Mouse (Mus musculus) heart, embryonic 10.5 days (tissue): ENCODE data around the gene Tcp11l1. TPM values are rescaled to one million over a fixed set of nuclear protein-coding genes. Genes with fewer than 3 reads are reported as not detected.

Experiments used
- DNase-seq: peaks from one replicate; pipeline ENCODE4 v3.0.0-alpha.2; 2017; ENCODE audit warnings: low spot score
- H3K27ac ChIP-seq: fragments of 300-500 bp; sonication (generic); 2 replicates; pipeline ENCODE4 v1.5.1; 2016; ENCODE audit warnings: mild to moderate bottlenecking
- H3K27me3 ChIP-seq: fragments of 300-500 bp; sonication (generic); 2 replicates; pipeline ENCODE4 v1.6.1; 2016; ENCODE audit warnings: mild to moderate bottlenecking; ENCODE audit not compliant: poor library complexity, insufficient read depth, severe bottlenecking
- H3K36me3 ChIP-seq: fragments of 300-500 bp; sonication (generic); 2 replicates; pipeline ENCODE4 v1.6.1; 2016; ENCODE audit warnings: mild to moderate bottlenecking, moderate library complexity
- H3K4me1 ChIP-seq: fragments of 300-500 bp; sonication (generic); 2 replicates; pipeline ENCODE4 v1.6.1; 2016; ENCODE audit warnings: mild to moderate bottlenecking
- H3K4me3 ChIP-seq: fragments of 300-500 bp; sonication (generic); 2 replicates; pipeline ENCODE4 v1.5.1; 2016; ENCODE audit warnings: mild to moderate bottlenecking, moderate library complexity
- H3K9me3 ChIP-seq: fragments of 300-500 bp; sonication (generic); 2 replicates; pipeline ENCODE4 v1.6.1; 2016; ENCODE audit warnings: mild to moderate bottlenecking, moderate library complexity
- WGBS: fragments of 180-500 bp; shearing (Covaris S2); methylation state at CpG from one replicate; pipeline ENCODE4 v1.1.7; 2016; 5-methylcytosine and 5-hydroxymethylcytosine counted together
- polyA plus RNA-seq: library from polyadenylated mRNA; unstranded; fragments of >200 nt; fragmentation: Nextera tagmentation; extraction: Ambion mirVana; gene quantifications from 2 replicates; pipeline ENCODE4 v1.2.1, GENCODE M21; 2016

The Tcp11l1 gene
- polyA plus RNA-seq, 1 experiment from 2014 or later, result 36.4 TPM

GRCm38 (mm10) chr2:104699659-104700058, 12.3 kb downstream of the Tcp11l1 start:
- H3K27ac ChIP-seq, result no peak overlapping the region
- no peaks in the 10 kb centered on the region for H3K9me3 ChIP-seq
- DNase-seq, result peak; percentile 38
- no peaks in the 10 kb centered on the region for H3K4me1 ChIP-seq
- H3K4me3 ChIP-seq, result no peak overlapping the region
- 82% methylated on average over 11 of the region's 11 CpGs for WGBS
- 0 out of 2 replicates have a peak, but pooled peaks cover 4% of the 10 kb centered on the region for H3K36me3 ChIP-seq
- H3K27me3 ChIP-seq, result no peaks in the 10 kb centered on the region

GRCm38 (mm10) chr2:104692551-104692950, 19.4 kb downstream of the Tcp11l1 start:
- Histone ChIP-seq H3K9me3 (no peaks in the 10 kb centered on the region), H3K4me1 (peaks cover 7% of the 10 kb centered on the region; the same call in 1 of the 2 replicates), H3K36me3 (0 out of 2 replicates have a peak, but pooled peaks cover 4% of the 10 kb centered on the region), H3K27me3 (no peaks in the 10 kb centered on the region), H3K27ac (no peak overlapping the region), H3K4me3 (no peak overlapping the region)
- 64% methylated on average over 2 of the region's 2 CpGs for WGBS
- DNase-seq, result peak; percentile 24

GRCm38 (mm10) chr2:104690720-104691119, 21.2 kb downstream of the Tcp11l1 start:
- Histone ChIP-seq H3K4me1 (peaks cover 8% of the 10 kb centered on the region), H3K27me3 (no peaks in the 10 kb centered on the region), H3K9me3 (no peaks in the 10 kb centered on the region), H3K4me3 (no peak overlapping the region), H3K36me3 (no peaks in the 10 kb centered on the region), H3K27ac (no peak overlapping the region)
- WGBS, result 73% methylated on average over 4 of the region's 4 CpGs
- peak; percentile 51 for DNase-seq

- no peak overlapping the region for H3K27ac ChIP-seq
- 82% methylated on average over 8 of the region's 8 CpGs for WGBS
- H3K4me3 ChIP-seq, result no peak overlapping the region
- DNase-seq, result peak; percentile 61
- H3K36me3 ChIP-seq, result peaks cover 4% of the 10 kb centered on the region
- no peaks in the 10 kb centered on the region for H3K9me3 ChIP-seq
- H3K4me1 ChIP-seq, result peaks cover 10% of the 10 kb centered on the region
- no peaks in the 10 kb centered on the region for H3K27me3 ChIP-seq
These were observed 23.2 kb downstream of the Tcp11l1 start for GRCm38 (mm10) chr2:104688724-104689123.

GRCm38 (mm10) chr2:104688321-104688720, 23.6 kb downstream of the Tcp11l1 start:
- DNase-seq, result peak; percentile 61
- 70% methylated on average over 3 of the region's 3 CpGs for WGBS
- no peak overlapping the region for H3K27ac ChIP-seq
- peaks cover 10% of the 10 kb centered on the region for H3K4me1 ChIP-seq
- peaks cover 7% of the 10 kb centered on the region for H3K36me3 ChIP-seq
- H3K27me3 ChIP-seq, result no peaks in the 10 kb centered on the region
- H3K9me3 ChIP-seq, result no peaks in the 10 kb centered on the region
- no peak overlapping the region for H3K4me3 ChIP-seq

- Histone ChIP-seq H3K4me1 (peaks cover 10% of the 10 kb centered on the region), H3K27ac (no peak overlapping the region), H3K36me3 (peaks cover 7% of the 10 kb centered on the region), H3K27me3 (no peaks in the 10 kb centered on the region), H3K4me3 (no peak overlapping the region), H3K9me3 (no peaks in the 10 kb centered on the region)
- DNase-seq, result peak; percentile 65
- WGBS, result 71% methylated on average over 3 of the region's 3 CpGs
These were observed 24.7 kb downstream of the Tcp11l1 start for GRCm38 (mm10) chr2:104687261-104687660.

GRCm38 (mm10) chr2:104685418-104685817, 26.6 kb downstream of the Tcp11l1 start:
- Histone ChIP-seq H3K4me3 (peak overlapping the region; percentile 29; the same call in 1 of the 2 replicates), H3K27me3 (no peaks in the 10 kb centered on the region), H3K27ac (no peak overlapping the region), H3K36me3 (peaks cover 12% of the 10 kb centered on the region), H3K9me3 (no peaks in the 10 kb centered on the region), H3K4me1 (peaks cover 3% of the 10 kb centered on the region; the same call in 1 of the 2 replicates)
- DNase-seq, result peak; percentile 91
- WGBS, result 8% methylated on average over 13 of the region's 13 CpGs

- Histone ChIP-seq H3K4me3 (no peak overlapping the region), H3K27ac (no peak overlapping the region), H3K4me1 (peaks cover 3% of the 10 kb centered on the region; the same call in 1 of the 2 replicates), H3K27me3 (no peaks in the 10 kb centered on the region), H3K9me3 (no peaks in the 10 kb centered on the region), H3K36me3 (peaks cover 12% of the 10 kb centered on the region)
- DNase-seq, result peak; percentile 39
- 82% methylated on average over 4 of the region's 4 CpGs for WGBS
These were observed 27.2 kb downstream of the Tcp11l1 start for GRCm38 (mm10) chr2:104684771-104685170.

GRCm38 (mm10) chr2:104677326-104677725, 34.6 kb downstream of the Tcp11l1 start:
- Histone ChIP-seq H3K36me3 (peaks cover 7% of the 10 kb centered on the region; the same call in 1 of the 2 replicates), H3K4me3 (no peak overlapping the region), H3K27ac (no peak overlapping the region), H3K4me1 (peaks cover 11% of the 10 kb centered on the region; the same call in 1 of the 2 replicates), H3K9me3 (no peaks in the 10 kb centered on the region), H3K27me3 (no peaks in the 10 kb centered on the region)
- 78% methylated on average over 3 of the region's 3 CpGs for WGBS
- DNase-seq, result no peak

- peak; percentile 20 for DNase-seq
- H3K4me3 ChIP-seq, result no peak overlapping the region
- H3K27ac ChIP-seq, result no peak overlapping the region
- H3K4me1 ChIP-seq, result peaks cover 14% of the 10 kb centered on the region; the same call in 1 of the 2 replicates
- no peaks in the 10 kb centered on the region for H3K9me3 ChIP-seq
- no peaks in the 10 kb centered on the region for H3K36me3 ChIP-seq
- no peaks in the 10 kb centered on the region for H3K27me3 ChIP-seq
These were observed 40.2 kb downstream of the Tcp11l1 start for GRCm38 (mm10) chr2:104671724-104672123.

- peaks cover 14% of the 10 kb centered on the region; the same call in 1 of the 2 replicates for H3K4me1 ChIP-seq
- WGBS, result 82% methylated on average over 6 of the region's 6 CpGs
- no peak overlapping the region for H3K4me3 ChIP-seq
- H3K9me3 ChIP-seq, result no peaks in the 10 kb centered on the region
- H3K27me3 ChIP-seq, result no peaks in the 10 kb centered on the region
- no peak overlapping the region for H3K27ac ChIP-seq
- H3K36me3 ChIP-seq, result peaks cover 21% of the 10 kb centered on the region
- DNase-seq, result no peak
These were observed 42.7 kb downstream of the Tcp11l1 start for GRCm38 (mm10) chr2:104669122-104669804.

- H3K36me3 ChIP-seq, result peaks cover 69% of the 10 kb centered on the region
- H3K27ac ChIP-seq, result no peak overlapping the region
- no peaks in the 10 kb centered on the region for H3K9me3 ChIP-seq
- no peak overlapping the region for H3K4me3 ChIP-seq
- H3K4me1 ChIP-seq, result no peaks in the 10 kb centered on the region
- DNase-seq, result no peak
- no peaks in the 10 kb centered on the region for H3K27me3 ChIP-seq
- WGBS, result 86% methylated on average over 8 of the region's 8 CpGs
These were observed 48.4 kb downstream of the Tcp11l1 start for GRCm38 (mm10) chr2:104663372-104664100.

GRCm38 (mm10) chr2:104658659-104659058, 53.3 kb downstream of the Tcp11l1 start:
- WGBS, result 90% methylated on average over 1 of the region's 1 CpGs
- no peaks in the 10 kb centered on the region for H3K4me1 ChIP-seq
- no peaks in the 10 kb centered on the region for H3K9me3 ChIP-seq
- H3K27ac ChIP-seq, result no peak overlapping the region
- no peak overlapping the region for H3K4me3 ChIP-seq
- no peaks in the 10 kb centered on the region for H3K27me3 ChIP-seq
- peaks cover 85% of the 10 kb centered on the region for H3K36me3 ChIP-seq
- no peak for DNase-seq
